Mouse (Mus musculus) lung, adult 2 months (tissue): ENCODE measurements at regions not wholly inside any gene's neighbourhood (a gene's known extent, or its start where the extent isn't known, plus 50 kb on each side); places are given as distances from the start of the nearest gene placed in this dataset.

Experiments used
- DNase-seq: peaks from one replicate; pipeline ENCODE4 v3.0.0; 2022
- H3K4me1 ChIP-seq: fragments of 200-500 bp; 2 replicates; pipeline ENCODE4 v1.6.1; 2011; ENCODE audit warnings: low read length; ENCODE audit not compliant: control insufficient read depth, insufficient read depth
- H3K4me3 ChIP-seq: fragments of 200-500 bp; replicated peaks from 2 replicates; pipeline ENCODE3; 2011; ENCODE audit warnings: low read depth, mild to moderate bottlenecking, control low read depth, low read length; ENCODE audit errors: extremely low read depth
- CTCF ChIP-seq: fragments of 200-500 bp; IDR thresholded peaks from 2 replicates; pipeline ENCODE4 v1.5.1; 2011; ENCODE audit warnings: mild to moderate bottlenecking, low read length, control low read depth; ENCODE audit not compliant: insufficient read depth
- POLR2A ChIP-seq: fragments of 200-500 bp; IDR thresholded peaks from 2 replicates; pipeline ENCODE4 v1.6.1; 2011; ENCODE audit warnings: low read depth, mild to moderate bottlenecking, control low read depth, low read length, borderline replicate concordance; ENCODE audit errors: extremely low read depth
- WGBS: fragments of 180-500 bp; shearing (Covaris S2); methylation state at CpG from one replicate; pipeline ENCODE4 v1.1.7; 2018; 5-methylcytosine and 5-hydroxymethylcytosine counted together

DNA sequence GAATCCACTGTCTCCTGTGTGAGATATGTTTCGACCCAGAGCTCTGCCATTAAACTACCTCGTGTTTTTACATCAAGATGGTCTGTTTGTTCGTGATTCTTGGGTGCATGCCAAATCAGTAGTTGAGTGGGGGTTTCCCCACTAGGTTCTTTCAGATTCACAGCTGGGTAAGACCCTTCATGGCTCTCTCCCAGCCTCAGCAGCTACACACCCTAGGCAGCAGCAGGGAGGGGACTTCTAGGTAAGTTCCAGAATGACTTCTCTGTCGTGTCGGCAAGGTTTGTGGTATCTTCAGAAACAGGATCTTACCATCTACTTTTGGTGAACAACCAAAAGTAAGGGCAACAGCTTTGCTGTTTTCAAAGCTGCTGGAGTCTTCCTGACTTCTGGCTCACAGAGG, 144.9 kb upstream of the Slc7a14 start:
- 68% methylated on average over 5 of the region's 5 CpGs for WGBS
- Histone ChIP-seq H3K4me1 (no peaks in the 10 kb centered on the region), H3K4me3 (no peak overlapping the region)
- TF ChIP-seq POLR2A (no peak), CTCF (no peak)
- DNase-seq = no peak

DNA sequence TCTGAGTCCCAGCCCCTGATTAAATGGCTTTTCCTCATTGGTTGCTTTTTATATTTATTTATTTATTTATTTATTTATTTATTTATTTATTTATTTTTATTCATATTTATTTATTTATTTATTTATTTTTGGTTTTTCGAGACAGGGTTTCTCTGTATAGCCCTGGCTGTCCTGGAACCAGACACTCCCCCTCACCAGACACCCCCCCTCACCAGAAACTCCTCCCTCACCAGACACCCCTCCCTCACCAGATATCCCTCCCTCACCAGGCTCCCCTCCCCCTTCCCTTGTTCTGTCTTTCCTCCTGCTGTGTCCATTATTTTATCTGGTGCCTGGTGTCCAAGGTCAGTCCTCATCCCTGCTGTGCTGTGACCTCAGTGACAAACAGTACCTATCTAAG, 134.7 kb upstream of the Slc7a14 start:
- TF ChIP-seq CTCF (no peak), POLR2A (no peak)
- no peak for DNase-seq
- Histone ChIP-seq H3K4me1 (no peaks in the 10 kb centered on the region), H3K4me3 (no peak overlapping the region)
- WGBS = 83% methylated on average over 1 of the region's 1 CpGs

GRCm38 (mm10) chr3:31444311-31444710, 134.1 kb upstream of the Slc7a14 start:
- 80% methylated on average over 7 of the region's 7 CpGs for WGBS
- DNase-seq = no peak
- Histone ChIP-seq H3K4me3 (no peak overlapping the region), H3K4me1 (no peaks in the 10 kb centered on the region)
- no peak for TF ChIP-seq POLR2A

GRCm38 (mm10) chr3:31443894-31444293, 133.7 kb upstream of the Slc7a14 start:
- Histone ChIP-seq H3K4me1 (no peaks in the 10 kb centered on the region), H3K4me3 (no peak overlapping the region)
- no peak for TF ChIP-seq CTCF
- TF ChIP-seq POLR2A = no peak
- DNase-seq = no peak
- WGBS = 88% methylated on average over 5 of the region's 5 CpGs

DNA sequence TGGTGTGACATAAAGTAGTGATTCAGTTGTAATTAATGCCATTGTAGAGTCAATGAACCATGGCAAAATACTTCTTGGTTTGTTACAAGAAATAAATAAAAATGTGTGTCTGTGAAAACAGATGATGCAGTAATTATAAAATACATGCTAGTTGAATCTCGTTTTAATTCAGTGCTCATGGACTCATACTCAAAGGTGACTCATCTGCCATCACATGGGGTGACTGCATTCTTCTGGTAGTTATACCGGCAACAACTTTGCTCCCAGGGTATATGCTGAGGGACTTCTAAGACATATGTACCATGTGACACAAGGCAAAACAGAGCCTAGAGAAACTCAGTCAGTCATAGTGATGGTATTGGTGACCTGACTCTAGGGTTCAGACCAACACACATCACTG, 130.1 kb upstream of the Slc7a14 start:
- no peak overlapping the region for H3K4me3 ChIP-seq
- WGBS = 78% methylated on average over 2 of the region's 2 CpGs
- no peaks in the 10 kb centered on the region for H3K4me1 ChIP-seq
- no peak for DNase-seq
- TF ChIP-seq CTCF = no peak
- no peak for TF ChIP-seq POLR2A

DNA sequence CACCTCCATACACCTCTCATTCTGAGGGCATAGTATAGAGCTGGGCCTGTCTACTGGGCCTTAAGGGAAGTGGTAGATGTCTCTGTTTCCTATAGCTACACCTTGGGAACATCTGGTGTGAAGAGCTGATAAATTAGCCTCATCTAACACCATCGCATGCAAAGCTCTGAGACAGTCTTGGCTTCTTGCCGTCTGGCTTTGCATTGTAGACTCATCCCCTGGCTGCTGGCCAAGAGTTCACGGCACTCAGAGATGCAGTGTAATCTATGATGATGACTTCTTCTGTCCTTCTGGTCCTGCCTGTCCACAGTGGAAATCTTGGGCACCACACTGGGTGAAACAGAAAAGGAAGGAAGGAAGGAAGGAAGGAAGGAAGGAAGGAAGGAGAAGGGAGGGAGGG, 127.8 kb upstream of the Slc7a14 start:
- no peak for TF ChIP-seq POLR2A
- TF ChIP-seq CTCF = no peak
- WGBS = 56% methylated on average over 3 of the region's 3 CpGs
- no peak for DNase-seq
- no peak overlapping the region for H3K4me3 ChIP-seq
- H3K4me1 ChIP-seq = no peaks in the 10 kb centered on the region

GRCm38 (mm10) chr3:31435204-31435963, 125.2 kb upstream of the Slc7a14 start:
- TF ChIP-seq POLR2A = no peak
- no peak for TF ChIP-seq CTCF
- no peak for DNase-seq
- Histone ChIP-seq H3K4me1 (no peaks in the 10 kb centered on the region), H3K4me3 (no peak overlapping the region)
- 58% methylated on average over 3 of the region's 3 CpGs for WGBS

- H3K4me1 ChIP-seq = no peaks in the 10 kb centered on the region
- TF ChIP-seq CTCF = 0 out of 2 replicates have a peak, but pooled peaks have one; percentile 3
- no peak for TF ChIP-seq POLR2A
- DNase-seq = no peak
- 80% methylated on average over 9 of the region's 9 CpGs for WGBS
- H3K4me3 ChIP-seq = no peak overlapping the region
Measured at GRCm38 (mm10) chr3:31433201-31433600, 123.0 kb upstream of the Slc7a14 start.

- DNase-seq = no peak
- no peak for TF ChIP-seq CTCF
- no peak for TF ChIP-seq POLR2A
- Histone ChIP-seq H3K4me3 (no peak overlapping the region), H3K4me1 (no peaks in the 10 kb centered on the region)
- 79% methylated on average over 14 of the region's 14 CpGs for WGBS
Measured at GRCm38 (mm10) chr3:31423517-31423916, 113.3 kb upstream of the Slc7a14 start.

DNA sequence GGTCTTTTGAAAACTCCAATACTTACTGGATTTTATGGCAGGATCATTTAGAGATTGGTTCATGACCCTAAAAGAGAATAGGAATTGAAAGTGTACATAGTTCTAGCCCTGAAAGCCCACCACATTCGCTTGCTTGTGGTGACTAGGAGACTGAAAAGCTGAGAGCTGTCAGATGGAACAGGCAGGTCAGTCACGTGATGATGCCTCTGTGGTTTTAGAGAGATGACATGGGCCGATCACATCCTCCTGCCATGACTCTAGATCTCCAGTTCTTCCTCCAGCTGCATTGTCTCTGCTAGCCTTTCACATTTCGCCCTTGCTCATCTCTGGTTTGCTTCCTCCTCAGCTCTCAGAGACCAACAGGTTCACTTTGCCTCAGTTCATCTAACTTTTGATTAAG, 98.6 kb upstream of the Slc7a14 start:
- TF ChIP-seq POLR2A = no peak
- no peak for TF ChIP-seq CTCF
- 77% methylated on average over 4 of the region's 4 CpGs for WGBS
- Histone ChIP-seq H3K4me3 (no peak overlapping the region), H3K4me1 (no peaks in the 10 kb centered on the region)
- no peak for DNase-seq
